Mouse (Mus musculus) kidney, postnatal 0 days (tissue): Measurements from ENCODE around the gene Trank1. TPM values are rescaled to one million over a fixed set of nuclear protein-coding genes. Genes with fewer than 3 reads are reported as not detected.

Experiments
- ATAC-seq: fragments of 200-750 bp; cut with Nextera tagmentation; replicated peaks from 2 replicates; pipeline ENCODE4 v1.8.0; 2017; ENCODE audit warnings: low read depth, moderate number of reproducible peaks, moderate TSS enrichment, moderate library complexity; ENCODE audit not compliant: low FRiP score
- DNase-seq: peaks from one replicate; pipeline ENCODE4 v3.0.0-alpha.2; 2016; ENCODE audit warnings: low spot score
- H3K27ac ChIP-seq: fragments of 300-500 bp; sonication (generic); 2 replicates; pipeline ENCODE4 v1.5.1; 2014; ENCODE audit warnings: mild to moderate bottlenecking
- H3K27me3 ChIP-seq: fragments of 300-500 bp; sonication (generic); 2 replicates; pipeline ENCODE4 v1.6.1; 2014; ENCODE audit warnings: low read length, mixed read lengths; ENCODE audit not compliant: insufficient read depth
- H3K36me3 ChIP-seq: fragments of 300-500 bp; sonication (generic); 2 replicates; pipeline ENCODE4 v1.6.1; 2014; ENCODE audit warnings: low read length, mixed read lengths; ENCODE audit not compliant: insufficient read depth
- H3K4me1 ChIP-seq: fragments of 300-500 bp; sonication (generic); replicated peaks from 2 replicates; pipeline ENCODE4 v1.6.1; 2014; ENCODE audit warnings: antibody characterized with exemption, low read length, mixed read lengths; ENCODE audit not compliant: insufficient read depth
- H3K4me2 ChIP-seq: fragments of 300-500 bp; sonication (generic); 2 replicates; pipeline ENCODE4 v1.6.1; 2014; ENCODE audit warnings: mild to moderate bottlenecking, low read length, moderate library complexity, mixed read lengths
- H3K4me3 ChIP-seq: fragments of 300-500 bp; sonication (generic); replicated peaks from 2 replicates; pipeline ENCODE4 v1.5.1; 2014; ENCODE audit warnings: low read depth, low read length
- H3K9ac ChIP-seq: fragments of 300-500 bp; sonication (generic); 2 replicates; pipeline ENCODE4 v1.6.1; 2014; ENCODE audit warnings: low read depth, low read length
- H3K9me3 ChIP-seq: fragments of 300-500 bp; sonication (generic); replicated peaks from 2 replicates; pipeline ENCODE4 v1.6.1; 2016; ENCODE audit warnings: low read length, inconsistent platforms, mixed read lengths
- CTCF ChIP-seq: IDR thresholded peaks from 2 replicates; pipeline ENCODE4 v1.5.1; 2016; ENCODE audit warnings: antibody characterized with exemption, low read depth, mild to moderate bottlenecking, moderate library complexity
- WGBS: fragments of 180-500 bp; shearing (Covaris S2); extraction: QIAGEN DNeasy Blood & Tissue Kit; methylation state at CpG from one replicate; pipeline ENCODE4 v1.1.7; 2014; 5-methylcytosine and 5-hydroxymethylcytosine counted together
- polyA plus RNA-seq: library from polyadenylated mRNA; unstranded; fragments of >200 nt; fragmentation: Nextera tagmentation; extraction: Ambion mirVana; gene quantifications from 2 replicates; pipeline ENCODE4 v1.2.1, GENCODE M21; 2015

The Trank1 gene
- polyA plus RNA-seq, 1 experiment from 2014 or later, result 1.0 TPM

GRCm38 (mm10) chr9:111312442-111313141, 1.1 kb downstream of the Trank1 start:
- Histone ChIP-seq H3K4me3 (peak overlapping the region; percentile 47), H3K4me2 (peak overlapping the region; percentile 79), H3K27me3 (peaks cover 38% of the 10 kb centered on the region), H3K4me1 (peaks cover 15% of the 10 kb centered on the region; the same call in 1 of the 2 replicates), H3K27ac (no peak overlapping the region), H3K9me3 (0 out of 2 replicates have a peak, but pooled peaks cover 7% of the 10 kb centered on the region), H3K36me3 (no peaks in the 10 kb centered on the region), H3K9ac (peak overlapping the region; percentile 15; the same call in 1 of the 2 replicates)
- TF ChIP-seq CTCF, result no peak
- no peak for DNase-seq
- WGBS, result 1% methylated on average over 49 of the region's 59 CpGs
- ATAC-seq, result peak; percentile 60

GRCm38 (mm10) chr9:111313299-111313698, 1.8 kb downstream of the Trank1 start:
- H3K4me1 ChIP-seq, result peaks cover 15% of the 10 kb centered on the region; the same call in 1 of the 2 replicates
- H3K36me3 ChIP-seq, result no peaks in the 10 kb centered on the region
- no peak overlapping the region for H3K27ac ChIP-seq
- 0 out of 2 replicates have a peak, but pooled peaks cover 7% of the 10 kb centered on the region for H3K9me3 ChIP-seq
- no peak for TF ChIP-seq CTCF
- H3K9ac ChIP-seq, result no peak overlapping the region
- no peak for DNase-seq
- WGBS, result 15% methylated on average over 6 of the region's 6 CpGs
- ATAC-seq, result no peak
- H3K4me2 ChIP-seq, result no peak overlapping the region
- no peak overlapping the region for H3K4me3 ChIP-seq
- H3K27me3 ChIP-seq, result peaks cover 38% of the 10 kb centered on the region

- TF ChIP-seq CTCF, result no peak
- Histone ChIP-seq H3K4me3 (no peak overlapping the region), H3K27me3 (peaks cover 38% of the 10 kb centered on the region), H3K4me2 (no peak overlapping the region), H3K36me3 (no peaks in the 10 kb centered on the region), H3K27ac (no peak overlapping the region), H3K9me3 (0 out of 2 replicates have a peak, but pooled peaks cover 7% of the 10 kb centered on the region), H3K4me1 (peaks cover 15% of the 10 kb centered on the region; the same call in 1 of the 2 replicates), H3K9ac (no peak overlapping the region)
- WGBS, result 22% methylated on average over 5 of the region's 5 CpGs
- no peak for DNase-seq
- no peak for ATAC-seq
Measured at GRCm38 (mm10) chr9:111313793-111314192, 2.3 kb downstream of the Trank1 start.

GRCm38 (mm10) chr9:111314219-111314618, 2.7 kb downstream of the Trank1 start:
- Histone ChIP-seq H3K9me3 (0 out of 2 replicates have a peak, but pooled peaks cover 7% of the 10 kb centered on the region), H3K27me3 (peaks cover 38% of the 10 kb centered on the region), H3K4me2 (no peak overlapping the region), H3K27ac (no peak overlapping the region), H3K4me3 (no peak overlapping the region), H3K36me3 (no peaks in the 10 kb centered on the region), H3K4me1 (peaks cover 15% of the 10 kb centered on the region; the same call in 1 of the 2 replicates), H3K9ac (no peak overlapping the region)
- ATAC-seq, result no peak
- WGBS, result 36% methylated on average over 5 of the region's 5 CpGs
- DNase-seq, result peak; percentile 59
- peak; percentile 83 for TF ChIP-seq CTCF

GRCm38 (mm10) chr9:111320912-111321311, 9.4 kb downstream of the Trank1 start:
- no peak for TF ChIP-seq CTCF
- H3K4me3 ChIP-seq, result no peak overlapping the region

GRCm38 (mm10) chr9:111324881-111325280, 13.3 kb downstream of the Trank1 start:
- Histone ChIP-seq H3K36me3 (no peaks in the 10 kb centered on the region), H3K27me3 (no peaks in the 10 kb centered on the region), H3K4me3 (no peak overlapping the region), H3K4me2 (no peak overlapping the region), H3K4me1 (no peaks in the 10 kb centered on the region), H3K27ac (no peak overlapping the region), H3K9ac (no peak overlapping the region), H3K9me3 (no peaks in the 10 kb centered on the region)
- ATAC-seq, result no peak
- no peak for TF ChIP-seq CTCF
- DNase-seq, result no peak
- WGBS, result 80% methylated on average over 2 of the region's 2 CpGs

More at GRCm38 (mm10) chr9:111320912-111321311, 9.4 kb downstream of the Trank1 start:
- 82% methylated on average over 4 of the region's 4 CpGs for WGBS
- no peaks in the 10 kb centered on the region for H3K27me3 ChIP-seq
- no peaks in the 10 kb centered on the region for H3K9me3 ChIP-seq
- H3K36me3 ChIP-seq, result no peaks in the 10 kb centered on the region
- H3K9ac ChIP-seq, result no peak overlapping the region
- no peak for ATAC-seq
- no peak overlapping the region for H3K4me2 ChIP-seq
- H3K27ac ChIP-seq, result no peak overlapping the region
- H3K4me1 ChIP-seq, result no peaks in the 10 kb centered on the region
- DNase-seq, result no peak
